Mouse (Mus musculus): ENCODE measurements around the gene Eno1. TPM values are rescaled to one million over a fixed set of nuclear protein-coding genes. Genes with fewer than 3 reads are reported as not detected.

Gene Eno1
- polyA plus RNA-seq, 1 experiment from 2014 or later: 1,551 TPM

- Histone ChIP-seq H3K9me3 (ENCODE audit: control insufficient read depth, low read length) (no peaks in the 10 kb centered on the region), H3K27ac (ENCODE audit: low read length) (peak overlapping the region; percentile 19; the same call in 1 of the 2 replicates), H3K9ac (ENCODE audit: low read length) (no peak overlapping the region), H3K36me3 (ENCODE audit: control insufficient read depth, insufficient read depth, low read length) (no peaks in the 10 kb centered on the region), H3K27me3 (ENCODE audit: control insufficient read depth, insufficient read depth, low read depth, low read length) (no peaks in the 10 kb centered on the region), H3K4me3 (ENCODE audit: low read length) (no peak overlapping the region), H3K4me2 (ENCODE audit: low read depth, low read length) (no peak overlapping the region), H3K4me1 (replicated peaks; ENCODE audit: control insufficient read depth, insufficient read depth, low read length) (peaks cover 26% of the 10 kb centered on the region)
- ATAC-seq (ENCODE audit: low read depth): no peak
- WGBS: 45% methylated on average over 8 of the region's 8 CpGs
Measured at GRCm38 (mm10) chr4:150234599-150235327, 1.8 kb upstream of the Eno1 start.

- Histone ChIP-seq H3K4me2 (ENCODE audit: low read depth, low read length) (no peak overlapping the region), H3K4me1 (replicated peaks; ENCODE audit: control insufficient read depth, insufficient read depth, low read length) (peaks cover 27% of the 10 kb centered on the region), H3K27me3 (ENCODE audit: control insufficient read depth, insufficient read depth, low read depth, low read length) (no peaks in the 10 kb centered on the region), H3K9me3 (ENCODE audit: control insufficient read depth, low read length) (no peaks in the 10 kb centered on the region), H3K9ac (ENCODE audit: low read length) (no peak overlapping the region), H3K36me3 (ENCODE audit: control insufficient read depth, insufficient read depth, low read length) (peaks cover 2% of the 10 kb centered on the region), H3K27ac (ENCODE audit: low read length) (no peak overlapping the region), H3K4me3 (ENCODE audit: low read length) (no peak overlapping the region)
- no peak for ATAC-seq (ENCODE audit: low read depth)
- WGBS: 74% methylated on average over 4 of the region's 4 CpGs
Measured at GRCm38 (mm10) chr4:150235585-150235984, 936 bp upstream of the Eno1 start.

GRCm38 (mm10) chr4:150236031-150236430, 490 bp upstream of the Eno1 start:
- 70% methylated on average over 8 of the region's 8 CpGs for WGBS
- H3K4me1 ChIP-seq (replicated peaks; ENCODE audit: control insufficient read depth, insufficient read depth, low read length): peaks cover 25% of the 10 kb centered on the region

GRCm38 (mm10) chr4:150237636-150238361, 1.3 kb downstream of the Eno1 start:
- H3K4me3 ChIP-seq (ENCODE audit: low read length): peak overlapping the region; percentile 75
- no peaks in the 10 kb centered on the region for H3K27me3 ChIP-seq (ENCODE audit: control insufficient read depth, insufficient read depth, low read depth, low read length)
- H3K4me2 ChIP-seq (ENCODE audit: low read depth, low read length): peak overlapping the region; percentile 73
- H3K9ac ChIP-seq (ENCODE audit: low read length): peak overlapping the region; percentile 84
- ATAC-seq (ENCODE audit: low read depth): peak; percentile 36; the same call in 1 of the 2 replicates
- under 1% methylated on average over 21 of the region's 21 CpGs for whole genome bisulfite sequencing
- peak overlapping the region; percentile 85 for H3K27ac ChIP-seq (ENCODE audit: low read length)
- H3K36me3 ChIP-seq (ENCODE audit: control insufficient read depth, insufficient read depth, low read length): peaks cover 23% of the 10 kb centered on the region
- H3K4me1 ChIP-seq (replicated peaks; ENCODE audit: control insufficient read depth, insufficient read depth, low read length): peaks cover 28% of the 10 kb centered on the region
- H3K9me3 ChIP-seq (ENCODE audit: control insufficient read depth, low read length): no peaks in the 10 kb centered on the region

More at GRCm38 (mm10) chr4:150236031-150236430, 490 bp upstream of the Eno1 start:
- H3K4me3 ChIP-seq (ENCODE audit: low read length): peak overlapping the region; percentile 75
- peak overlapping the region; percentile 99 for H3K27ac ChIP-seq (ENCODE audit: low read length)
- peaks cover 7% of the 10 kb centered on the region for H3K36me3 ChIP-seq (ENCODE audit: control insufficient read depth, insufficient read depth, low read length)
- peak overlapping the region; percentile 82 for H3K9ac ChIP-seq (ENCODE audit: low read length)
- no peak for ATAC-seq (ENCODE audit: low read depth)
- H3K27me3 ChIP-seq (ENCODE audit: control insufficient read depth, insufficient read depth, low read depth, low read length): no peaks in the 10 kb centered on the region
- H3K4me2 ChIP-seq (ENCODE audit: low read depth, low read length): peak overlapping the region; percentile 67
- H3K9me3 ChIP-seq (ENCODE audit: control insufficient read depth, low read length): no peaks in the 10 kb centered on the region

GRCm38 (mm10) chr4:150238433-150239086, 2.0 kb downstream of the Eno1 start:
- ATAC-seq (ENCODE audit: low read depth): no peak
- H3K4me2 ChIP-seq (ENCODE audit: low read depth, low read length): peak overlapping the region; percentile 73
- peak overlapping the region; percentile 84 for H3K9ac ChIP-seq (ENCODE audit: low read length)
- peaks cover 26% of the 10 kb centered on the region for H3K36me3 ChIP-seq (ENCODE audit: control insufficient read depth, insufficient read depth, low read length)
- H3K27ac ChIP-seq (ENCODE audit: low read length): no peak overlapping the region; the same call in 1 of the 2 replicates
- no peaks in the 10 kb centered on the region for H3K9me3 ChIP-seq (ENCODE audit: control insufficient read depth, low read length)
- H3K4me3 ChIP-seq (ENCODE audit: low read length): peak overlapping the region; percentile 75
- 4% methylated on average over 3 of the region's 3 CpGs for WGBS
- no peaks in the 10 kb centered on the region for H3K27me3 ChIP-seq (ENCODE audit: control insufficient read depth, insufficient read depth, low read depth, low read length)
- peaks cover 28% of the 10 kb centered on the region for H3K4me1 ChIP-seq (replicated peaks; ENCODE audit: control insufficient read depth, insufficient read depth, low read length)

GRCm38 (mm10) chr4:150239087-150239480, 2.6 kb downstream of the Eno1 start:
- Histone ChIP-seq H3K36me3 (ENCODE audit: control insufficient read depth, insufficient read depth, low read length) (peaks cover 31% of the 10 kb centered on the region), H3K4me2 (ENCODE audit: low read depth, low read length) (peak overlapping the region; percentile 73), H3K4me1 (replicated peaks; ENCODE audit: control insufficient read depth, insufficient read depth, low read length) (peaks cover 28% of the 10 kb centered on the region), H3K9me3 (ENCODE audit: control insufficient read depth, low read length) (no peaks in the 10 kb centered on the region), H3K4me3 (ENCODE audit: low read length) (peak overlapping the region; percentile 75), H3K27me3 (ENCODE audit: control insufficient read depth, insufficient read depth, low read depth, low read length) (no peaks in the 10 kb centered on the region), H3K9ac (ENCODE audit: low read length) (peak overlapping the region; percentile 84), H3K27ac (ENCODE audit: low read length) (no peak overlapping the region)
- no peak for ATAC-seq (ENCODE audit: low read depth)
- 29% methylated on average over 5 of the region's 5 CpGs for WGBS

- Histone ChIP-seq H3K27ac (ENCODE audit: low read length) (peak overlapping the region; percentile 7; the same call in 1 of the 2 replicates), H3K4me1 (replicated peaks; ENCODE audit: control insufficient read depth, insufficient read depth, low read length) (peaks cover 28% of the 10 kb centered on the region), H3K36me3 (ENCODE audit: control insufficient read depth, insufficient read depth, low read length) (peaks cover 35% of the 10 kb centered on the region), H3K9ac (ENCODE audit: low read length) (0 out of 2 replicates have a peak overlapping the region, but pooled peaks have one; percentile 12), H3K4me2 (ENCODE audit: low read depth, low read length) (peak overlapping the region; percentile 73), H3K27me3 (ENCODE audit: control insufficient read depth, insufficient read depth, low read depth, low read length) (no peaks in the 10 kb centered on the region), H3K4me3 (ENCODE audit: low read length) (peak overlapping the region; percentile 75), H3K9me3 (ENCODE audit: control insufficient read depth, low read length) (no peaks in the 10 kb centered on the region)
- ATAC-seq (ENCODE audit: low read depth): no peak
- 24% methylated on average over 6 of the region's 6 CpGs for WGBS
Measured at GRCm38 (mm10) chr4:150239503-150239902, 3.0 kb downstream of the Eno1 start.

GRCm38 (mm10) chr4:150239951-150240368, 3.4 kb downstream of the Eno1 start:
- Histone ChIP-seq H3K4me1 (replicated peaks; ENCODE audit: control insufficient read depth, insufficient read depth, low read length) (peaks cover 28% of the 10 kb centered on the region), H3K9me3 (ENCODE audit: control insufficient read depth, low read length) (no peaks in the 10 kb centered on the region), H3K4me3 (ENCODE audit: low read length) (peak overlapping the region; percentile 12; the same call in 1 of the 2 replicates), H3K27ac (ENCODE audit: low read length) (peak overlapping the region; percentile 7; the same call in 1 of the 2 replicates), H3K9ac (ENCODE audit: low read length) (no peak overlapping the region), H3K36me3 (ENCODE audit: control insufficient read depth, insufficient read depth, low read length) (peaks cover 39% of the 10 kb centered on the region), H3K4me2 (ENCODE audit: low read depth, low read length) (peak overlapping the region; percentile 73), H3K27me3 (ENCODE audit: control insufficient read depth, insufficient read depth, low read depth, low read length) (no peaks in the 10 kb centered on the region)
- ATAC-seq (ENCODE audit: low read depth): no peak
- WGBS: 12% methylated on average over 6 of the region's 6 CpGs
